Mouse (Mus musculus) C2C12 (cell line): ENCODE results near the gene Stk11ip.

Source experiments
- CTCF ChIP-seq: IDR thresholded peaks from one replicate; pipeline ENCODE4 v1.5.1; 2011; ENCODE audit not compliant: control insufficient read depth, insufficient read depth, insufficient read length
- MAX ChIP-seq: IDR thresholded peaks from one replicate; pipeline ENCODE4 v1.6.1; 2011; ENCODE audit warnings: mild to moderate bottlenecking, control low read depth
- MYOG ChIP-seq: IDR thresholded peaks from one replicate; pipeline ENCODE4 v1.6.1; 2011; ENCODE audit not compliant: control insufficient read depth, insufficient read length; ENCODE audit errors: extremely low read depth
- USF1 ChIP-seq: IDR thresholded peaks from one replicate; pipeline ENCODE4 v1.6.1; 2011; ENCODE audit warnings: low read depth, mild to moderate bottlenecking, control low read depth, moderate library complexity

- no peak for TF ChIP-seq CTCF
- no peak for TF ChIP-seq USF1
- TF ChIP-seq MAX: no peak
- no peak for TF ChIP-seq MYOG
Observed at GRCm38 (mm10) chr1:75560206-75560913, 39.0 kb downstream of the Stk11ip start.
